Mouse (Mus musculus): ENCODE measurements at regions not wholly inside any gene's neighbourhood (a gene's known extent, or its start where the extent isn't known, plus 50 kb on each side); places are given as distances from the start of the nearest gene placed in this dataset.

GRCm38 (mm10) chr1:14064856-14065255, 2028.3 kb downstream of the 4930444P10Rik start:
- ATAC-seq (ENCODE audit: low FRiP score, low TSS enrichment) (no peak), DNase-seq (ENCODE audit: low spot score) (no peak)
- no peaks in the 10 kb centered on the region for H3K36me3 ChIP-seq (ENCODE audit: control insufficient read depth, insufficient read depth, low read length)
- H3K4me3 ChIP-seq (ENCODE audit: low read depth, low read length): no peak overlapping the region
- 95% methylated on average over 3 of the region's 3 CpGs for WGBS
- no peaks in the 10 kb centered on the region for H3K4me1 ChIP-seq (replicated peaks; ENCODE audit: control insufficient read depth, insufficient read depth)
- no peaks in the 10 kb centered on the region for H3K27me3 ChIP-seq (ENCODE audit: control insufficient read depth, insufficient read depth, low read length)
- no peak overlapping the region for H3K4me2 ChIP-seq (replicated peaks; ENCODE audit: low read depth)
- H3K9me3 ChIP-seq (ENCODE audit: control insufficient read depth, low read length): no peaks in the 10 kb centered on the region
- H3K27ac ChIP-seq (replicated peaks): no peak overlapping the region
- H3K9ac ChIP-seq (ENCODE audit: low read length): no peak overlapping the region
- no peak for TF ChIP-seq CTCF (IDR thresholded peaks at IDR 0.05; ENCODE audit: low read depth)
- TF ChIP-seq EP300 (optimal IDR thresholded peaks at IDR 0.05): no peak

GRCm38 (mm10) chr1:14036163-14036562, 2057.0 kb downstream of the 4930444P10Rik start:
- DNase-seq (ENCODE audit: low spot score) (no peak), ATAC-seq (ENCODE audit: low FRiP score, low TSS enrichment) (no peak)
- H3K9me3 ChIP-seq (ENCODE audit: control insufficient read depth, low read length): no peaks in the 10 kb centered on the region
- H3K4me3 ChIP-seq (ENCODE audit: low read depth, low read length): no peak overlapping the region
- H3K27ac ChIP-seq (replicated peaks): no peak overlapping the region
- H3K4me1 ChIP-seq (replicated peaks; ENCODE audit: control insufficient read depth, insufficient read depth): no peaks in the 10 kb centered on the region
- WGBS: 25% methylated on average over 2 of the region's 2 CpGs
- TF ChIP-seq CTCF (IDR thresholded peaks at IDR 0.05; ENCODE audit: low read depth): no peak
- TF ChIP-seq EP300 (optimal IDR thresholded peaks at IDR 0.05): no peak
- no peak overlapping the region for H3K4me2 ChIP-seq (replicated peaks; ENCODE audit: low read depth)
- no peaks in the 10 kb centered on the region for H3K36me3 ChIP-seq (ENCODE audit: control insufficient read depth, insufficient read depth, low read length)
- H3K9ac ChIP-seq (ENCODE audit: low read length): no peak overlapping the region
- H3K27me3 ChIP-seq (ENCODE audit: control insufficient read depth, insufficient read depth, low read length): no peaks in the 10 kb centered on the region

GRCm38 (mm10) chr1:14011484-14011883, 2081.6 kb downstream of the 4930444P10Rik start:
- no peak overlapping the region for H3K9ac ChIP-seq (ENCODE audit: low read length)
- ATAC-seq (ENCODE audit: low FRiP score, low TSS enrichment): no peak
- no peak overlapping the region for H3K4me3 ChIP-seq (ENCODE audit: low read depth, low read length)
- TF ChIP-seq EP300 (optimal IDR thresholded peaks at IDR 0.05) (no peak), CTCF (IDR thresholded peaks at IDR 0.05; ENCODE audit: low read depth) (no peak)
- no peak overlapping the region for H3K4me2 ChIP-seq (replicated peaks; ENCODE audit: low read depth)
- H3K27ac ChIP-seq (replicated peaks): no peak overlapping the region
- H3K36me3 ChIP-seq (ENCODE audit: control insufficient read depth, insufficient read depth, low read length): no peaks in the 10 kb centered on the region
- H3K27me3 ChIP-seq (ENCODE audit: control insufficient read depth, insufficient read depth, low read length): no peaks in the 10 kb centered on the region
- no peaks in the 10 kb centered on the region for H3K4me1 ChIP-seq (replicated peaks; ENCODE audit: control insufficient read depth, insufficient read depth)
- H3K9me3 ChIP-seq (ENCODE audit: control insufficient read depth, low read length): no peaks in the 10 kb centered on the region
- 62% methylated on average over 9 of the region's 9 CpGs for WGBS
- no peak for DNase-seq (ENCODE audit: low spot score)

GRCm38 (mm10) chr1:14010789-14011188, 2082.3 kb downstream of the 4930444P10Rik start:
- DNase-seq (ENCODE audit: low spot score) (no peak), ATAC-seq (ENCODE audit: low FRiP score, low TSS enrichment) (no peak)
- Histone ChIP-seq H3K9ac (ENCODE audit: low read length) (no peak overlapping the region), H3K4me3 (ENCODE audit: low read depth, low read length) (no peak overlapping the region), H3K4me1 (replicated peaks; ENCODE audit: control insufficient read depth, insufficient read depth) (no peaks in the 10 kb centered on the region), H3K27me3 (ENCODE audit: control insufficient read depth, insufficient read depth, low read length) (no peaks in the 10 kb centered on the region), H3K9me3 (ENCODE audit: control insufficient read depth, low read length) (no peaks in the 10 kb centered on the region), H3K4me2 (replicated peaks; ENCODE audit: low read depth) (no peak overlapping the region), H3K27ac (replicated peaks) (no peak overlapping the region), H3K36me3 (ENCODE audit: control insufficient read depth, insufficient read depth, low read length) (no peaks in the 10 kb centered on the region)
- TF ChIP-seq EP300 (optimal IDR thresholded peaks at IDR 0.05) (no peak), CTCF (IDR thresholded peaks at IDR 0.05; ENCODE audit: low read depth) (no peak)
- WGBS: 37% methylated on average over 3 of the region's 3 CpGs

GRCm38 (mm10) chr1:14002550-14002949, 2090.6 kb downstream of the 4930444P10Rik start:
- Histone ChIP-seq H3K27me3 (ENCODE audit: control insufficient read depth, insufficient read depth, low read length) (no peaks in the 10 kb centered on the region), H3K36me3 (ENCODE audit: control insufficient read depth, insufficient read depth, low read length) (no peaks in the 10 kb centered on the region), H3K9me3 (ENCODE audit: control insufficient read depth, low read length) (no peaks in the 10 kb centered on the region), H3K27ac (replicated peaks) (no peak overlapping the region), H3K9ac (ENCODE audit: low read length) (no peak overlapping the region), H3K4me3 (ENCODE audit: low read depth, low read length) (no peak overlapping the region), H3K4me2 (replicated peaks; ENCODE audit: low read depth) (no peak overlapping the region), H3K4me1 (replicated peaks; ENCODE audit: control insufficient read depth, insufficient read depth) (no peaks in the 10 kb centered on the region)
- ATAC-seq (ENCODE audit: low FRiP score, low TSS enrichment) (no peak), DNase-seq (ENCODE audit: low spot score) (no peak)
- TF ChIP-seq EP300 (optimal IDR thresholded peaks at IDR 0.05): no peak
- TF ChIP-seq CTCF (IDR thresholded peaks at IDR 0.05; ENCODE audit: low read depth): no peak
- WGBS: 33% methylated on average over 1 of the region's 1 CpGs

- ATAC-seq (ENCODE audit: low FRiP score, low TSS enrichment): no peak
- H3K4me2 ChIP-seq (replicated peaks; ENCODE audit: low read depth): no peak overlapping the region
These were observed 2091.7 kb downstream of the 4930444P10Rik start for GRCm38 (mm10) chr1:14001431-14001830.

More at GRCm38 (mm10) chr1:14001431-14001830, 2091.7 kb downstream of the 4930444P10Rik start:
- TF ChIP-seq CTCF (IDR thresholded peaks at IDR 0.05; ENCODE audit: low read depth) (no peak), EP300 (optimal IDR thresholded peaks at IDR 0.05) (no peak)
- no peak overlapping the region for H3K9ac ChIP-seq (ENCODE audit: low read length)
- no peak for DNase-seq (ENCODE audit: low spot score)
- H3K4me1 ChIP-seq (replicated peaks; ENCODE audit: control insufficient read depth, insufficient read depth): no peaks in the 10 kb centered on the region
- no peak overlapping the region for H3K4me3 ChIP-seq (ENCODE audit: low read depth, low read length)
- no peak overlapping the region for H3K27ac ChIP-seq (replicated peaks)
- no peaks in the 10 kb centered on the region for H3K36me3 ChIP-seq (ENCODE audit: control insufficient read depth, insufficient read depth, low read length)
- 34% methylated on average over 3 of the region's 3 CpGs for WGBS
- no peaks in the 10 kb centered on the region for H3K27me3 ChIP-seq (ENCODE audit: control insufficient read depth, insufficient read depth, low read length)
- no peaks in the 10 kb centered on the region for H3K9me3 ChIP-seq (ENCODE audit: control insufficient read depth, low read length)
